Mouse (Mus musculus) embryonic facial prominence, embryonic 12.5 days (tissue): ENCODE results near the gene Ankub1. TPM values are rescaled to one million over a fixed set of nuclear protein-coding genes. Genes with fewer than 3 reads are reported as not detected.

Experiments used
- ATAC-seq: fragments of 200-750 bp; cut with Nextera tagmentation; 2 replicates; pipeline ENCODE4 v1.8.0; 2017; ENCODE audit not compliant: insufficient number of reproducible peaks, insufficient read depth, low FRiP score, low TSS enrichment
- H3K27ac ChIP-seq: fragments of 300-500 bp; sonication (generic); 2 replicates; pipeline ENCODE4 v1.5.1; 2016; ENCODE audit warnings: mild to moderate bottlenecking
- H3K27me3 ChIP-seq: fragments of 300-500 bp; sonication (generic); 2 replicates; pipeline ENCODE4 v1.6.1; 2016; ENCODE audit warnings: mild to moderate bottlenecking, moderate library complexity
- H3K36me3 ChIP-seq: fragments of 300-500 bp; sonication (generic); 2 replicates; pipeline ENCODE4 v1.6.1; 2016; ENCODE audit warnings: mild to moderate bottlenecking
- H3K4me1 ChIP-seq: fragments of 300-500 bp; sonication (generic); 2 replicates; pipeline ENCODE4 v1.6.1; 2016
- H3K4me2 ChIP-seq: fragments of 300-500 bp; sonication (generic); replicated peaks from 2 replicates; pipeline ENCODE4 v1.6.1; 2016; ENCODE audit warnings: mild to moderate bottlenecking, moderate library complexity
- H3K4me3 ChIP-seq: fragments of 300-500 bp; sonication (generic); 2 replicates; pipeline ENCODE4 v1.5.1; 2016; ENCODE audit warnings: mild to moderate bottlenecking
- H3K9ac ChIP-seq: fragments of 300-500 bp; sonication (generic); 2 replicates; pipeline ENCODE4 v1.6.1; 2016; ENCODE audit warnings: mild to moderate bottlenecking, moderate library complexity
- H3K9me3 ChIP-seq: fragments of 300-500 bp; sonication (generic); 2 replicates; pipeline ENCODE4 v1.6.1; 2016; ENCODE audit warnings: mild to moderate bottlenecking, moderate library complexity
- WGBS: fragments of 180-500 bp; shearing (Covaris S2); methylation state at CpG from one replicate; pipeline ENCODE4 v1.1.7; 2016; 5-methylcytosine and 5-hydroxymethylcytosine counted together
- microRNA-seq: library from miRNA; unstranded; fragments of <30 nt; microRNA quantifications from one replicate; pipeline ENCODE4, GENCODE M21; 2017
- polyA plus RNA-seq: library from polyadenylated mRNA; unstranded; fragments of >200 nt; fragmentation: Nextera tagmentation; extraction: Ambion mirVana; gene quantifications from 2 replicates; pipeline ENCODE4 v1.2.1, GENCODE M21; 2016

The Ankub1 gene
- polyA plus RNA-seq, 1 experiment from 2014 or later, result 0.12 TPM

DNA sequence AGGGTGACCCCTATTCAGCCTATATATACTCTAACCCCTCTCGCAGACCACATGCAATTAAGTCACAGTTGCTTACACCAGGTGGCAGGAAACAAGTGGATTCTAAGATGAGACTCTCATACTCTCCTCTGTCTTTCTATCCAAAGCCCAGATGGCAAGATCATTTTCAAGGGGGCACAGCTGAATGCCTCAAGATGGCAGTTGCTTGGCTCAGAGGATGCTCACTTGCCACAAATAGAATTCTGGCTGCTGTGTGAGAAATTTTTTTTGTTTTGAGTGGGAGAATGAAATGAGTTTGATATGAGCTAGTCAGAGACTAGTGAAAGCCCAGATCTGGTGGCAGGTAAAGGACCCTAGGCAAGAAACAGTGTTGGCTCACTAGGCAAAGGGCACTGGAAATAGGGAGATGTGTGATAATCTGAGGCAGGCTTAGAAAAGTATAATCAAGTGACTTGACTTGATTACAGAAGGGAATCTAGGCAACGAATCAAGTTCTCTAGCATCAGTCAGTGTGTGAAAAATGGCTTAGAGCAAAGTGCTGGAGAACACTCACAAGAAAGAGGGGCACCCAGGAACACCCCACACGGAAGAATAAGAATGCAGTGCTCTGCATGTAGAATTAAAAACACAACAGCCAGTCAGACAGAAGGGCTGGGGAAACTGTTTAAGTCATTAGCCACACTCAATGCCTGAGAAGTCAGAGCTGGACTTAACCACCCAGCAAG, 57.7 kb downstream of the Ankub1 start:
- H3K36me3 ChIP-seq, result no peaks in the 10 kb centered on the region
- no peaks in the 10 kb centered on the region for H3K4me1 ChIP-seq
- no peak for ATAC-seq
- H3K27ac ChIP-seq, result no peak overlapping the region
- no peaks in the 10 kb centered on the region for H3K27me3 ChIP-seq
- no peak overlapping the region for H3K4me3 ChIP-seq
- whole genome bisulfite sequencing, result 76% methylated on average over 3 of the region's 3 CpGs
- no peak overlapping the region for H3K9ac ChIP-seq
- no peaks in the 10 kb centered on the region for H3K9me3 ChIP-seq
- no peak overlapping the region for H3K4me2 ChIP-seq

DNA sequence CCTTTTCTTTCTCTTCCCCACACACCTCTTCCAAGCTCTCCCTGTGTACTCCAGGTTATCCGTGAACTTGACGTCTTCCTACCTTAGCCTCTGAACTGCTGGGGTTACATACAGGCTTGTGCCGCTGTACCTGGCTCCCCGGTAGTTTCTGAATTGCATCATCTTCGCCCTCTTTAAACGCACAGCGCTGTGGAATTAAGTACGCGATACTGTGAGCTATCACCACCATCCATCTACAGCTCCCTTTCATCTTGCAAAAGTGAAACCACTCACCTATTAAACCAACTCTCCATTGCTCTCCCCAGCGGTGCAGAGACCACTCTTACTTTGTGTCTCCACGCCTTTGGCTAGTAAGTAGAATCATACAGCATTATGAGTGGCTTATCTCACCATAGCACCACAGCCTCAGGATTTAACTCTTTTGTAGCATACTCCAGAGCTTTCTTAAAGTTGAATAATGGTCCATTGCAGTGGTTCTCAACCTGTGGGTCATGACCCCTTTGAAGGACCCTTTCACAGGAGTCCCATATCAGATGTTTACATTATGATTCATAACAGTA, 65.6 kb downstream of the Ankub1 start:
- Histone ChIP-seq H3K4me3 (no peak overlapping the region), H3K9me3 (no peaks in the 10 kb centered on the region), H3K27me3 (no peaks in the 10 kb centered on the region), H3K36me3 (no peaks in the 10 kb centered on the region), H3K9ac (no peak overlapping the region), H3K4me2 (no peak overlapping the region), H3K27ac (no peak overlapping the region), H3K4me1 (no peaks in the 10 kb centered on the region)
- ATAC-seq, result no peak
- WGBS, result 84% methylated on average over 11 of the region's 11 CpGs

DNA sequence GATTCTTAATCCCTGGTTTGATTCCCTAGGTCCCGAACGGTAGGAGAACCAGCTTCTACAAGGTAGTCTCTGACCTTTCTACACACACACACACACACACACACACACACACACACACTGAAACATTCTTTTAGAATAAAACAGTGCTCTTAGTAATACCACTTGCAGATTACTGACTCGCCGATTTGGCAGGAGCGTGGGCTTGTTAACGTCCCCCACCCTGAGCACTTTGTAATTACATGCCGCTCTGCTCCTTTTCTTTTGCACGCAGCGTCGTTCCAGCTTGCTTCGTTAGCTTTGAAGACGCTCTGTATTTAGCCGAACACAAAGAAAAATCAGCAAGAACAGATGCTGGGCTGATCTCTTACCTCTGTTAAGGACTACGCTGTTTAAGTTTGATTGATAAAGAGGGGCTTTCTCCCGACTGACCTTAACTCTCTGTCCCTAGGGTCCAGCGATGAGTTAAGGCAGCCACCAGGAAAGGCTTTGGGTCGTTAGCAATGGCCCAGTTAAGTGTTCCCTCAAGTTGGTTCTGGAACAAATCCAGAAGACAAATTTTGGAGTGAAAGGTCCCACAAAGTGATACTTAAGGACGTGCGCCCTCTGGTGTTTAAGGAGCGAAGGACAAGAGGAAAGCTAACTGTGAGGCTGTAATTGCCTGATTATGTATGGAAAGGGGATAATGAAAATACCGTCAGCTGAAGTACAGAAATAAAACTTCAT, 67.2 kb downstream of the Ankub1 start:
- H3K4me1 ChIP-seq, result no peaks in the 10 kb centered on the region
- 28% methylated on average over 21 of the region's 21 CpGs for WGBS
- H3K9me3 ChIP-seq, result no peaks in the 10 kb centered on the region
- H3K4me2 ChIP-seq, result peak overlapping the region; percentile 50
- no peaks in the 10 kb centered on the region for H3K36me3 ChIP-seq
- no peaks in the 10 kb centered on the region for H3K27me3 ChIP-seq
- ATAC-seq, result 0 out of 2 replicates have a peak, but pooled peaks have one; percentile 10
- H3K9ac ChIP-seq, result no peak overlapping the region
- peak overlapping the region; percentile 19 for H3K4me3 ChIP-seq
- peak overlapping the region; percentile 46; the same call in 1 of the 2 replicates for H3K27ac ChIP-seq

DNA sequence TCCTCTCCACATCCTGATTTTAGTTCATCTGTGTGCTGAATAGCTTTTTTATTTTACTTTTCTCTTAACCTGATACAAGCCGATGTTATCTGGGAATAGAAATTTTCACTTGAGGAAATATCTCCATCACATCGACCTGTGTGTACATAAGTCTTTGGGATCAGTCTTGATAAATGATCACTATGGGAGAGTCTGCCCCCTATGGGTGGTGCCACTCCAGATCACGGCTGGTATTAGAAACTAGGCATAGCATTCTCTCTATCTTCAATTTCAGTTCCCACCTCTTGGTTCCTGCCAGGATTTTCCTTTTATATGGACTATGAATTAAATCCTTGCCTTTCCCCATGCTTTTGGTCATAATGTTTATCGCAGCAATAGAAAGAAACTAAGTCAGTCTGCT, 72.9 kb downstream of the Ankub1 start:
- Histone ChIP-seq H3K27me3 (no peaks in the 10 kb centered on the region), H3K36me3 (no peaks in the 10 kb centered on the region), H3K27ac (no peak overlapping the region), H3K9me3 (no peaks in the 10 kb centered on the region), H3K4me3 (no peak overlapping the region), H3K9ac (no peak overlapping the region), H3K4me2 (no peak overlapping the region), H3K4me1 (no peaks in the 10 kb centered on the region)
- WGBS, result 81% methylated on average over 4 of the region's 4 CpGs
- no peak for ATAC-seq

DNA sequence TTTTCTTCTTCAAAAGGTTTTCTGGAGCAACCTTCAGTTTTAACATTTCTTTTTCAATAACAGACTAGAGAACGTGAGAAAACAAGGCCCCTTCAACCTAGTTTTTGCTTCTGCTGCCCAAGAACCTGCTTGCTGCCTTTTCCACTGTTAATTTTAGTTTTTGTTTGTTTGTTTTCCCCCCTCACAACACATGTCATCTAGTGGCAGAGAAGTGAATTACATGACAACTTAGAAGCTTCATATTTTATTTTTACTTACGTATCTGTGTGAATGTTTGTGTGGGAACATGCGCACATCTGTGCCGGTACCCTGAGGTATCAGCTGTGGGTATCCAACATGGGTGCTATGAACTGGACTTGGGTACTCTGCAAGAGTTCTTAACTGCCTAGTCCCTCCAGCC, 76.9 kb downstream of the Ankub1 start:
- no peaks in the 10 kb centered on the region for H3K9me3 ChIP-seq
- WGBS, result 92% methylated on average over 4 of the region's 4 CpGs
- H3K27me3 ChIP-seq, result no peaks in the 10 kb centered on the region

DNA sequence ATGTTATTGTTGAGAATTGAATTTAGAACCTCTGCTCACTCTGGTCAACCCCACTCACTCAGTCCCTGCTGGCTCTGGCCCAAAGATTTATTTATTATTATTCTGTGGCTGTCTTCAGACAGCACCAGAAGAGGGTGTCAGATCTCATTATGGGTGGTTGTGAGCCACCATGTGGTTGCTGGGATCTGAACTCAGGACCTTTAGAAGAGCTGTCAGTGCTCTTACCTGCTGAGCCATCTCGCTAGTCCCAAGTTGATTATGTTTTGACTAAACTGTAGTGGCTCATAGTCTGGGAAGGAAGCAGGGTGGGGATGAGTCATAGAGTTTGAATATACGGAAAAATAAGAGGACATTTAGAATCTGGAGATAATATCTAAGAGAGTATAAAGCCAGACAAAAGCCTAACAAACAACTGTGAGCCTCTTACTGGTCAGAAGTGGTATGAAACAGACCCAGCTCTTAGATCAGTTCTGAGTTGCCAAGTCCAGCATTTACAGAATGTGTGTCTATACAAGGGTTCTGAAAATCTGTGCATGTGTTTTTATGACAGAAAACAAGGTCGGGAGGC, 80.1 kb downstream of the Ankub1 start:
- H3K4me3 ChIP-seq, result no peak overlapping the region
- no peak overlapping the region for H3K27ac ChIP-seq
- no peaks in the 10 kb centered on the region for H3K4me1 ChIP-seq
- H3K4me2 ChIP-seq, result no peak overlapping the region
- no peaks in the 10 kb centered on the region for H3K27me3 ChIP-seq
- H3K36me3 ChIP-seq, result no peaks in the 10 kb centered on the region
- whole genome bisulfite sequencing, result 74% methylated on average over 3 of the region's 3 CpGs
- H3K9ac ChIP-seq, result no peak overlapping the region
- H3K9me3 ChIP-seq, result no peaks in the 10 kb centered on the region
- no peak for ATAC-seq

More for the DNA sequence above, 76.9 kb downstream of the Ankub1 start:
- H3K27ac ChIP-seq, result no peak overlapping the region
- H3K4me2 ChIP-seq, result no peak overlapping the region
- no peak overlapping the region for H3K9ac ChIP-seq
- H3K36me3 ChIP-seq, result no peaks in the 10 kb centered on the region
- H3K4me3 ChIP-seq, result no peak overlapping the region
- H3K4me1 ChIP-seq, result no peaks in the 10 kb centered on the region
- ATAC-seq, result no peak

DNA sequence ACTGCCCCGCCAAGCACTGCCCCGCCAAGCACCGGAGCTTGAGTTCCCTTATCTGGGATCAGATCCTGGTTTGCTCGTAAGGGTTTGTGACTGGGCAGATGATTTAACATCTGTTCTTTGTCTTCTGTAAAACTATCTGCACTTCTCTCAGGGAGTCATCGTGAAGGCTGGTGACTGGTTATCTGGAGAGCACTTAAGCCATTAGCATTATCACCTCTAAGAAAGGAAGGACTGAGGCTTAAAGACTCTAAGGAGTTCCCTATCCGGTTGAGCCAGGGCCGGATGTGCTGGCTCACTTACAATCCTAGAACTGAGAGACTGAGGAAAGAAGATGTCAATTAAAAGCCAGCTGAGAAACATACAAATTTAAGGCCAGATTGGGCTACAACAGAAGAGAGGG, 80.8 kb downstream of the Ankub1 start:
- H3K27ac ChIP-seq, result no peak overlapping the region
- H3K4me2 ChIP-seq, result no peak overlapping the region
- H3K27me3 ChIP-seq, result no peaks in the 10 kb centered on the region
- no peaks in the 10 kb centered on the region for H3K9me3 ChIP-seq
- WGBS, result 76% methylated on average over 7 of the region's 7 CpGs
- no peak overlapping the region for H3K9ac ChIP-seq
- H3K4me3 ChIP-seq, result no peak overlapping the region
- H3K4me1 ChIP-seq, result no peaks in the 10 kb centered on the region
- no peaks in the 10 kb centered on the region for H3K36me3 ChIP-seq
- ATAC-seq, result no peak

Small RNA genes within 50 kb of the gene (microRNA-seq; reads per million reads assigned to microRNA genes)
- not detected for gene Mir6377

Other genes with a start within 250 kb of the Ankub1 start
- gene Wwtr1, start 116.9 kb downstream of the Ankub1 start, polyA plus RNA-seq, result 14.5 and 16.5 TPM in 2 replicates
- 83.9 and 93.6 TPM in 2 replicates for gene Commd2, start 41.1 kb downstream of the Ankub1 start, polyA plus RNA-seq
- 59.3 and 63.9 TPM in 2 replicates for gene Rnf13, start 43.3 kb upstream of the Ankub1 start, polyA plus RNA-seq
- gene Pfn2, start 155.3 kb upstream of the Ankub1 start, polyA plus RNA-seq, result 198 and 199 TPM in 2 replicates